ENCODE assay signal across 8 mouse cellular contexts in genomic region chr2:68470891-68471758, GRCm38 (mm10). TPM values are rescaled to one million over a fixed set of nuclear protein-coding genes. Genes with fewer than 3 reads are reported as not detected.
DNase-seq lines count a peak whose midpoint lies in the region; ATAC-seq lines count a peak whose summit lies in the region.

No protein-coding gene starts in this region.

- intact Hi-C loops in gastrocnemius, postnatal 36 days (cut with DNase I) = loop anchor here (10.0 kb wide), 1 partner anchor 106 kb away; no protein-coding TSS in a partner anchor
- intact Hi-C loops in left cerebral cortex, postnatal 10 days (cut with DNase I) = no loop called here

- peak; percentile 79 for DNase-seq in adrenal gland, adult 2 months
- peak; percentile 75 for DNase-seq in embryo, embryonic 10.5 days (ENCODE audit: low spot score)
- peak; percentile 38 to 43 for DNase-seq in gastrocnemius, postnatal 36 days
- DNase-seq in left cerebral cortex, postnatal 10 days (ENCODE audit: extremely low spot score in 1 of 2, low spot score in 2 of 2) = peak; percentile 23 to 74
- peak; percentile 24 for DNase-seq in retina, postnatal 7 days (ENCODE audit: low read depth, low spot score)
- peak; percentile 63 for DNase-seq in yolk sac, embryonic 10.5 days (ENCODE audit: low spot score)

- peak; percentile 60 for ATAC-seq in inflammation-experienced regulatory T-cells, adult 6 months
- ATAC-seq in megakaryocyte, adult 5-6 weeks (ENCODE audit: poor library complexity, severe bottlenecking) = peak; percentile 28

RNA-seq across cellular contexts. Expression of gene Stk39, which starts 0.9 kb away (rescaled TPM):
- total RNA-seq in adrenal gland, adult 2 months (2021) = 10 to 100 TPM; 70.2 to 96.2 TPM
- polyA plus RNA-seq in adrenal gland, adult 2 months (2012; rRNA removed) = 18.3 and 27.3 TPM in 2 replicates
- 1 to 10 TPM; 2.5 to 3.8 TPM for total RNA-seq in gastrocnemius, postnatal 36 days (2021)
- 10 to 100 TPM; 18.2 to 26.0 (median 18.6) TPM for polyA plus RNA-seq in inflammation-experienced regulatory T-cells, adult 6 months (2017; shearing (Covaris generic))
- 10 to 100 TPM; 49.2 to 51.6 TPM for total RNA-seq in left cerebral cortex, postnatal 10 days (2021)
- total RNA-seq in megakaryocyte, adult 5-6 weeks (2015) = 5.0 and 6.2 TPM in 2 replicates
- total RNA-seq in megakaryocyte, adult 5-6 weeks (2017) = 3.9 and 7.1 TPM in 2 replicates

Comparison
In these comparisons a context has a peak if more than half of its experiments do, and no peak if none do; other contexts are left out.
1. Peak in every context shown above with its lines: DNase-seq and ATAC-seq.
2. DNase-seq: peak in every context shown above with its lines; median percentile 79 in adrenal gland, adult 2 months; 75 in embryo, embryonic 10.5 days; 63 in yolk sac, embryonic 10.5 days; 48 in left cerebral cortex, postnatal 10 days; 40 in gastrocnemius, postnatal 36 days; 24 in retina, postnatal 7 days.
3. RNA of gene Stk39, which starts 0.9 kb away (total RNA-seq): 70.2 to 96.2 TPM in adrenal gland, adult 2 months and 49.2 to 51.6 TPM in left cerebral cortex, postnatal 10 days; 3.9 to 7.1 TPM in megakaryocyte, adult 5-6 weeks and 2.5 to 3.8 TPM in gastrocnemius, postnatal 36 days; every median in the first group is over 4 times any median in the second.